Mouse (Mus musculus) intestine, embryonic 14.5 days (tissue): ENCODE measurements around the gene Gm11487. TPM values are rescaled to one million over a fixed set of nuclear protein-coding genes. Genes with fewer than 3 reads are reported as not detected.
"Not testable (repeated sequence)": the region's sequence is repeated elsewhere in the genome, so short reads cannot be mapped to it uniquely, and the experiment has no call there.

Experiments
- ATAC-seq: fragments of 200-750 bp; cut with Nextera tagmentation; replicated peaks from 2 replicates; pipeline ENCODE4 v1.8.0; 2017; ENCODE audit warnings: low read depth, moderate number of reproducible peaks, moderate TSS enrichment, moderate library complexity; ENCODE audit not compliant: low FRiP score, low TSS enrichment
- DNase-seq: peaks from one replicate; pipeline ENCODE4 v3.0.0-alpha.2; 2018; ENCODE audit warnings: low spot score
- H3K27ac ChIP-seq: fragments of 300-500 bp; sonication (generic); 2 replicates; pipeline ENCODE4 v1.5.1; 2014; ENCODE audit warnings: low read depth, mild to moderate bottlenecking, control low read depth
- H3K27me3 ChIP-seq: fragments of 300-500 bp; sonication (generic); replicated peaks from 2 replicates; pipeline ENCODE4 v1.6.1; 2014; ENCODE audit warnings: low read length, control low read depth; ENCODE audit not compliant: control insufficient read depth, insufficient read depth
- H3K36me3 ChIP-seq: fragments of 300-500 bp; sonication (generic); 2 replicates; pipeline ENCODE4 v1.6.1; 2014; ENCODE audit warnings: low read length, control low read depth; ENCODE audit not compliant: control insufficient read depth, insufficient read depth
- H3K4me1 ChIP-seq: fragments of 300-500 bp; sonication (generic); replicated peaks from 2 replicates; pipeline ENCODE4 v1.6.1; 2014; ENCODE audit warnings: low read length, control low read depth, mixed read lengths; ENCODE audit not compliant: control insufficient read depth, insufficient read depth
- H3K4me2 ChIP-seq: fragments of 300-500 bp; sonication (generic); 2 replicates; pipeline ENCODE4 v1.6.1; 2014; ENCODE audit warnings: low read length
- H3K4me3 ChIP-seq: fragments of 300-500 bp; sonication (generic); 2 replicates; pipeline ENCODE4 v1.5.1; 2014; ENCODE audit warnings: low read depth, low read length, control low read depth, mixed read lengths
- H3K9ac ChIP-seq: fragments of 300-500 bp; sonication (generic); 2 replicates; pipeline ENCODE4 v1.6.1; 2014; ENCODE audit warnings: mild to moderate bottlenecking, low read length
- H3K9me3 ChIP-seq: fragments of 300-500 bp; sonication (generic); 2 replicates; pipeline ENCODE4 v1.6.1; 2016; ENCODE audit warnings: low read length, control low read depth; ENCODE audit not compliant: control insufficient read depth
- WGBS: fragments of 180-500 bp; shearing (Covaris S2); extraction: QIAGEN DNeasy Blood & Tissue Kit; methylation state at CpG from one replicate; pipeline ENCODE4 v1.1.7; 2014; 5-methylcytosine and 5-hydroxymethylcytosine counted together
- polyA plus RNA-seq: library from polyadenylated mRNA; unstranded; fragments of >200 nt; fragmentation: Nextera tagmentation; extraction: Ambion mirVana; gene quantifications from 2 replicates; pipeline ENCODE4 v1.2.1, GENCODE M21; 2014

The Gm11487 gene
- polyA plus RNA-seq: not detected in 2 replicates

GRCm38 (mm10) chr4:73404972-73405371 lies at the start of gene Gm11487:
TSS of gene Gm11487 (minus strand) at chr4:73405072.
- not testable (repeated sequence) for H3K27ac ChIP-seq, H3K9me3 ChIP-seq, H3K9ac ChIP-seq, H3K4me2 ChIP-seq, H3K4me1 ChIP-seq, DNase-seq, H3K27me3 ChIP-seq, H3K4me3 ChIP-seq, ATAC-seq, H3K36me3 ChIP-seq
- WGBS: 93% methylated on average over 4 of the region's 4 CpGs

GRCm38 (mm10) chr4:73444715-73445114 lies 39.8 kb upstream of the Gm11487 start:
- no peak for ATAC-seq
- no peaks in the 10 kb centered on the region for H3K4me1 ChIP-seq
- no peak for DNase-seq

GRCm38 (mm10) chr4:73442568-73442967 lies 37.7 kb upstream of the Gm11487 start:
- Histone ChIP-seq H3K9me3 (no peaks in the 10 kb centered on the region), H3K4me2 (no peak overlapping the region), H3K27me3 (no peaks in the 10 kb centered on the region), H3K27ac (no peak overlapping the region), H3K9ac (no peak overlapping the region), H3K36me3 (no peaks in the 10 kb centered on the region), H3K4me1 (no peaks in the 10 kb centered on the region), H3K4me3 (no peak overlapping the region)
- DNase-seq (no peak), ATAC-seq (no peak)
- 73% methylated on average over 1 of the region's 1 CpGs for WGBS

More at GRCm38 (mm10) chr4:73444715-73445114, 39.8 kb upstream of the Gm11487 start:
- Histone ChIP-seq H3K4me2 (no peak overlapping the region), H3K9me3 (no peaks in the 10 kb centered on the region), H3K27ac (no peak overlapping the region), H3K9ac (no peak overlapping the region), H3K27me3 (no peaks in the 10 kb centered on the region), H3K4me3 (no peak overlapping the region), H3K36me3 (no peaks in the 10 kb centered on the region)
- 62% methylated on average over 7 of the region's 7 CpGs for WGBS

- H3K36me3 ChIP-seq: no peaks in the 10 kb centered on the region
- ATAC-seq (no peak), DNase-seq (no peak)
- 79% methylated on average over 3 of the region's 3 CpGs for WGBS
- H3K27me3 ChIP-seq: no peaks in the 10 kb centered on the region
- no peaks in the 10 kb centered on the region for H3K9me3 ChIP-seq
- no peak overlapping the region for H3K9ac ChIP-seq
- no peaks in the 10 kb centered on the region for H3K4me1 ChIP-seq
- H3K27ac ChIP-seq: no peak overlapping the region
- H3K4me2 ChIP-seq: no peak overlapping the region
- H3K4me3 ChIP-seq: no peak overlapping the region
Measured at GRCm38 (mm10) chr4:73425903-73426302, 21.0 kb upstream of the Gm11487 start.

GRCm38 (mm10) chr4:73423049-73423448 lies 18.2 kb upstream of the Gm11487 start:
- WGBS: 93% methylated on average over 12 of the region's 12 CpGs
- H3K27me3 ChIP-seq: no peaks in the 10 kb centered on the region
- no peaks in the 10 kb centered on the region for H3K36me3 ChIP-seq
- no peak overlapping the region for H3K9ac ChIP-seq
- no peak overlapping the region for H3K4me2 ChIP-seq
- no peaks in the 10 kb centered on the region for H3K9me3 ChIP-seq
- DNase-seq: no peak
- H3K27ac ChIP-seq: no peak overlapping the region
- no peak for ATAC-seq
- no peaks in the 10 kb centered on the region for H3K4me1 ChIP-seq
- no peak overlapping the region for H3K4me3 ChIP-seq

- WGBS: 58% methylated on average over 3 of the region's 3 CpGs
- ATAC-seq: no peak
Measured at GRCm38 (mm10) chr4:73366534-73366933, 38.3 kb downstream of the Gm11487 start.

More at GRCm38 (mm10) chr4:73366534-73366933, 38.3 kb downstream of the Gm11487 start:
- Histone ChIP-seq H3K27ac (no peak overlapping the region), H3K9ac (no peak overlapping the region), H3K4me3 (no peak overlapping the region), H3K36me3 (no peaks in the 10 kb centered on the region), H3K9me3 (no peaks in the 10 kb centered on the region), H3K4me1 (no peaks in the 10 kb centered on the region), H3K4me2 (no peak overlapping the region), H3K27me3 (no peaks in the 10 kb centered on the region)
- no peak for DNase-seq

Other genes starting within 250 kb of the Gm11487 start
- not detected in 2 replicates for gene Gm11238, start 202.8 kb upstream of the Gm11487 start, polyA plus RNA-seq
- not detected in 2 replicates for gene Gm11237, start 217.9 kb upstream of the Gm11487 start, polyA plus RNA-seq
- gene Gm11236, start 233.0 kb upstream of the Gm11487 start, polyA plus RNA-seq: not detected in 2 replicates